Mouse (Mus musculus) urinary bladder, adult 2 months (tissue): Measurements from ENCODE around the gene Armh3. TPM values are rescaled to one million over a fixed set of nuclear protein-coding genes. Genes with fewer than 3 reads are reported as not detected.
"Not testable (repeated sequence)": the region's sequence is repeated elsewhere in the genome, so short reads cannot be mapped to it uniquely, and the experiment has no call there.

ENCODE experiments used
- DNase-seq: peaks from one replicate; pipeline ENCODE4 v3.0.0; 2022; ENCODE audit warnings: low spot score
- polyA plus RNA-seq: library from polyadenylated mRNA; depleted of rRNA; stranded (reverse); fragments of >200 nt; gene quantifications from 2 replicates; pipeline ENCODE4 v1.2.3, GENCODE M21; 2012

Gene Armh3
- polyA plus RNA-seq, 1 experiment, result 11.1 TPM

- DNase-seq, result no peak
Measured at GRCm38 (mm10) chr19:45826146-45826545, 172.1 kb downstream of the Armh3 start.

DNA sequence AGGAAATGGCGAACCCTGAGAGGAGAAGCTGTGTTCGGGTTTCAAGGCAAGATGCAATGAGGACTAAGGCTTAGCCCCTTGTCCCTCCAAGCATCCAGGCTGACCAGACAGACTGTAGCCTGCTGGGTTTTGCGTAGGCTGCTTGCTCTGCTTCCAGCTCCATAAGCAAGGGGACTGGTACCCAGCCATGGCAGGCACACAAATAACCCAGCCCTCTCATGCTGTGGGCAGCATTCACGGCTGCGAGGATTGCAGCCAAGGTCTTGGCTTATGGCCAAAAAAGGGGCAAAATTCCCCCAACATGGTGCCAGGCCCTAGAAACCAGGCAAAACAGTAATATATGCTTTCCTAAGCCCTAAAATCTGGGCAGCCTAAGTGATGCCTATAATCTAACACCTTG is 176.5 kb downstream of the Armh3 start:
- no peak for DNase-seq

DNA sequence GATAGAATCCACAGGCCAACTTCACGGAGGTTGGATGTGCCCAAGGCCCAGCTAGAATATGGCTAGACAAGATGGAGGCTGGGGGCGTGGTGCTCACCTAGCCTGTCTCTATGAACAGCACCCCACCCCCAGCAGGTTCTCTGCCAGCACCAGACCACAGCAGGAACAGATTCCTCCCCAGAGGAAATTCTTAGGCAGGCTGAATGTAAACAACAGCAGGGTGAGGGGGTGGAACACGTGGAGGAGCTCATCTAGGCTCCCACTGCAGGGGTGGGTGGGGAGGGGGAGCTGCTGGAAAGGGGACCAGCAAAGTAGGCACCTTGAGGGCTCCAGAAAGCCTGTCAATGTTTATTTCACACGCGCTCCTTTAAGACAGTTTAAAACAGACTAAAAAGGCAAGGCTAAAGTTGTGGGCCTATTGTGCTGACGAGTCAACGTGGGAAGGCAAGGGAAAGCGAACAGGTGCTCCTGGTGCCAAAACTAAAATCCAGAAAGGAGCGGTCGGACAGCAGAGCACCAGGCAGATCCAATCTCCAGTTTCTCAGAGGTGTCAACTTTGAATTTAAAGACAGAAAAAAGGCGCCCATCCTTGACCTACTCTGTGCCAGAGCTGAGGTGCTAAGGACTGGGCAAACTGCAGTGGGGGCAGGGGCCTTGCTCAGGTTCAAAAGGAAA is 180.3 kb downstream of the Armh3 start:
- no peak for DNase-seq

DNA sequence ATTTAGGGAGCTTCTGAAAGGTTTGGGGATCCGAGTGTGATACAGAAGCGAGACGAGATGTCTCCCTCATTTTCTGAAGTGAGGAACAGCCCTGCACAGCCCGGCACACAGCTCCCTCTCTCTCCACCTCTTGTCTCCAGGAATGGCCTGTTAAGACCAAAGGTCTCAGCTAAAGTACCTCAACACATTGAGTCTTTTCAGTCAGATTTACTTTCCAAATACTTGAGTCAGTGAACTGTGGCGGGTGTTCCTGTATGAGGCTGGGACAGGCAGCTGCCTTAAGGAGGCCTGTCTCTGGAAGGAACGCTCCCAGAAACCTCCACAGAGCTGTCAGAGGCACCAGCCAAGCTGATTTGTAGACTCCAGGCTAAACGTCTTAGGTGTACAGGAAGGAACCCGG is 181.6 kb downstream of the Armh3 start:
- DNase-seq, result no peak

DNA sequence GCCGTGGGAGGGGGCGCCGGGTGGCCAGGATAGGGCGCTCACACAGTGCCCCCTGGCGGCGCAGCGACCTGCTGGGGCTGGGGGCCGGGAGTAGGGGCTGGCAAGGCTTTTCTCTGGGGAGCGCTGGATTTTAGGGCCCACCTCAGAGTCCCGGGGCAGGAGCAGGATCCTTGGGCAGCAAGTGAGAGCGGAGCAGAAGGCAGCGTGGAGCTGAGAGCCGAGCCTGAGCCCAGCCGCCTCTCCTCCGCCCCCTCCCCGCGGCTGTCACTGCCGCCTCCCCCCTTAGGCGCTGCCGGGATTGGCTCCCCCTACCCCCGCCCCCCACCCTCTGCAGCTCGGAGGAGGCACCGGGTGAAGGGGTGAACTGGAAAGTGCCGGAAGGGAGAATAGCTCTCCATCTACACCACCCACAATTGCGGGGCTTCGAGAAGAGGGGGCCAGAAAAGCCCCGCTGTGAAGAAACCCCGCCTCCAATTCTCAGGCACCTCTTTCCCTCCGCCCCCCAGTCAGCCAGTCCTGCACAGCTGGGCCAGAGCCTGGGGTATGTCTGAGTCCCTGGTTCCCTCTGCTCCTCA is 182.4 kb downstream of the Armh3 start, which contains the start of gene Kcnip2:
Gene Kcnip2 (minus strand): TSS at position 231 of the 575 bp plus-strand sequence.
- no peak for DNase-seq

- no peak for DNase-seq
Measured at GRCm38 (mm10) chr19:45815170-45815569, 183.1 kb downstream of the Armh3 start.

- no peak for DNase-seq
Measured at GRCm38 (mm10) chr19:45813801-45814200, 184.5 kb downstream of the Armh3 start.

DNA sequence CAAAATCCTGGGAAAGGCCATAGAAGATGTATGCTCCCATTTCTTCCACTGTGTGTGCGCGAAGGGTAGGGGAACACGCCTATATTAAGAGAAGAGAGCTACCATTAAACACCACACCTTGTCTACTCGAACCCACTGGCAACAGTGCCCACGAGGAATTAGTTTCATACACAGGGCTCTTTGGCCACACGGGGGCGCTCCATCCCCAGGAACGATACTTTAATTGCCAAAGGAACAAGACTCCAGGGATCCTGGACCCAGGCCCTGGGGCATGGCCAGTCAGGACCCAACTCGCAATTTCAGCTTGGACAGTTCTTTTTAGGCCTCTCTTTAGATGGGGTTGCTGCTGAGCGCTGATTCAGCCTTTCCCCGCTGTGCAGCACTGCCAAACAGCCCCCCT is 185.0 kb downstream of the Armh3 start:
- peak; percentile 73 for DNase-seq

- no peak for DNase-seq
Measured at GRCm38 (mm10) chr19:45812673-45813252, 185.5 kb downstream of the Armh3 start.

- DNase-seq, result no peak
Measured at GRCm38 (mm10) chr19:45812115-45812514, 186.2 kb downstream of the Armh3 start.

DNA sequence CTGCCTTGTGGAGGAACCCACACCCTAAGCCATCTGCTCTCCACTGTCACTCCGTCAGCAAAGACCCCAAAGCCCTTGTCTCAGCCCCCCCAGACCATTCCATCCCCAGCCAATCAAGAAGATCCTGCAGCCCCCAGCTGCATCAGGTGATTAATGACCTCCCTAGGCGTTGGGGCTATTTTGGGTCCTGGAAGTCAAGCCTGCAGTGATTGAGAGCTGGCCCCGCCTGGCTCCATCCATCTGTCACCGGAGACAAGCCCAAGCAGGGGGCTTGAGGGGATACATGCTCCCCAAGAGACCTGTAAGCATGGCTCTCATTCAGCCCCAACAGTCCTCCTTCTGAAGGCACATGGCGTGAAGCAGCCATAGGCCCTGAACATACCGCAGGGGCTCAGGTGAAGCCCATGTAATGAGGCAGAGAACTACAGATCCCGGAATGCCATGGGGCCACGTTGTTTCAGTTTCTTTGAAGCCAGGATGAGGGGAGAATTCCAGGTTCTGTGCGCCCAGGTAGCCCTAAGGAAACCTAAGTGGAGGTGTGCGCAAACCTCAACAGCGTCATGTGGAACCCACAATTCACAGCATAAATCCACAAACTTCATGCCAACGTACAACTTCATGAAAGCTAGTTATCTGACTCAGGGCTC is 187.1 kb downstream of the Armh3 start:
- DNase-seq, result no peak

- DNase-seq, result no peak
Measured at GRCm38 (mm10) chr19:45807732-45808131, 190.6 kb downstream of the Armh3 start.

- DNase-seq, result not testable (repeated sequence)
Measured at GRCm38 (mm10) chr19:45805817-45806216, 192.5 kb downstream of the Armh3 start.

DNA sequence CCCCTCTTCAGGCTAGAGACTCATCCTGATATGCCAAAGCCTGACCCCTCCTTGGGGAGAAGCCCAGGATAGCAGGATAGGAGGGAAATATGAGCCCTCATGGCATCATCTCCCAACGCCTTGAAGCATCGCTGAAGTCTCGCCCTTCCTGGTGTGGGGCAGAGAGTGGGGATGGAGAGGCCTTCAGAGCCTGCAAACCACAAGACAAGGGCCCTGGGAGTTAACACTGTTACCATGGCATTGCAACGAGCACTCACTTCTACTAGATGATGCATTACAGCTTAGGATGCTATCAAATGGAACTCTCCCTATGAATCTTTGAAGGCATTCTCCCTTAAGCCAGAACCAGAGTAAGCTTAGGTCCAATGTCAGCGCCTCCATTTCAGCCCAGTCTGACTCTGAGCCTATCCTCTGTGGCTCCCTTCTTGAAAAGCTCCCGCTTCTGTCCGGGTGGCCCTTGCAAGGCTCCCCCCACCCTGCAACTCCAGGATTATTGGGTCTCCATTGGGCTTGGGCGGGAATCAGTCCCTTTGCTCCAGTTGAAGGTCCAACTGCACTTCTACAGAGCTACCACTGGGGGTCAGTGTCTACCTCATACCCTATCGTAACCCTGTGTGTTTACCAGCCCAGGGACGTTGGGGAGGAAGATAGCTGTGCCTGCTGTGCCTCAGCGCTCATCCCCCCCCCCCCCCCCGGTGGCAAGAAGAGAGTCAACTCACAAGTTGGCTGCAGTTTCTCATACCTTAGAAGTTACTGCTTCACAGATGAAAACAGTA is 193.5 kb downstream of the Armh3 start:
- DNase-seq, result no peak

GRCm38 (mm10) chr19:45803408-45803807 is 194.9 kb downstream of the Armh3 start:
- no peak for DNase-seq

DNA sequence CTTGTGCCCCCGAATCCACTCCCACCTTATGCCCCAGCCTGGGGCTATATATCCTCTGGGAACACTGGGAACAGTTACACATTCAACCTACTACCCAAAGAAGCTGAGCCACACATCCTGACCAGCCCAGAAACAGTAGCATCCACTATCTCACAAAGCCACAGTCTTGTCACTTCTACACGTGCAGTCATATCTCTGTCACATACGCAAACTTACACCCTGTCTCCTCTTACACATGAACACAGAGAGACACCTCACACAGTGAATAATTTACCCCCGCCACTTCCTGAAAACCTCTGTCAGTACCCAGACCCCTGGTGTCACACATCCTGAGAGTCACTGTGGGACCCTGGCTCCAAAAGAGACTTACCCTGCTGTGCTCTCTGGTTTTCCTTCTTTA is 195.6 kb downstream of the Armh3 start:
- no peak for DNase-seq

GRCm38 (mm10) chr19:45796879-45797278 is 201.4 kb downstream of the Armh3 start:
- DNase-seq, result no peak

DNA sequence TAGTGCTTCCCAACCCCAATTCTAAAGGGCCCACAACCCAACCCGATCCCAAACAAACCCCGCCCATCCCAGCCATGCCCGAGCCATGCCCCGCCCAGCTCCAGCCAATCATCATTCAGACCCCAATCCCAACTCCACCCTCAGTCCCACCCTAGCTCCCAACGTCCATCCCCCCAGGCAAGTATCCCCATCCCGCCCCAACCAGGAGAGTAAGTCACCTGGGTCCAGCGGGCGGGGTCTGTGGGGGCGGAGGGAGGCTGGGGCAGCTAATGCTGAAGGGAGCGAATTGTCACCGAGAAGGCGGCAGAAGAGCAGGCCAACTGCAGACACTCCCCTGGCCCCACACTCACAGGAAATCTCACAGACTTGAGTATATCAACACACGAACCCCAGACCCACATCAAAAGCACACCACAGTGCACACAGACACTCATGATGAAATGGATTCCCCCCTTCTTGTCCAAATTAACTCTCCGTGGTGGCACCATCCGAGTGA is 202.2 kb downstream of the Armh3 start:
- DNase-seq, result no peak

DNA sequence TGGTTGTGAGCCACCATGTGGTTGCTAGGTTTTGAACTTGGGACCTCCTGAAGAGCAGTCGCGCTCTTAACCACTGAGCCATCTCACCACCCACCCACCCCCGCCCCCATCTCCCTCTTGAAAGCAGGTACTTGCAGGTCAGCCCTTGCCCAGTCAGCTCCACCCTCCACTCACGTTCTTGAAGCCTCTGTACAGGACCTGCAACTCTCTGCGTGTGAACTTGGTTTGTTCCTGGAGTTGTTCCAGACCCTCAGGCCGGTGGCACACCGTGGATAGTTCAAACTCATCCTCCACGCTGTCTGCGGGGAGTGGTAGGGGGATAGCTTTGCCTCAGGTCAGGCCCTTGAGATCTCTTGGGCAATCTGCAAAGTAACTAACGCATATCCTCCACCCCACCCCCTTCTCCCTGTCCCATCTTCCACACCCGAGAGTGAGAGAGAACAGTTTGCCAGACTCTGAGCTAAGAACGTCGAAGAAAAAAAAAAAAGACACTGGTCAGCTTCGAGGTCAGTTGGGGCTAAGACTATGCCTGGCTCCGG is 202.8 kb downstream of the Armh3 start:
- no peak for DNase-seq

- DNase-seq, result no peak
Measured at GRCm38 (mm10) chr19:45794718-45795117, 203.6 kb downstream of the Armh3 start.

DNA sequence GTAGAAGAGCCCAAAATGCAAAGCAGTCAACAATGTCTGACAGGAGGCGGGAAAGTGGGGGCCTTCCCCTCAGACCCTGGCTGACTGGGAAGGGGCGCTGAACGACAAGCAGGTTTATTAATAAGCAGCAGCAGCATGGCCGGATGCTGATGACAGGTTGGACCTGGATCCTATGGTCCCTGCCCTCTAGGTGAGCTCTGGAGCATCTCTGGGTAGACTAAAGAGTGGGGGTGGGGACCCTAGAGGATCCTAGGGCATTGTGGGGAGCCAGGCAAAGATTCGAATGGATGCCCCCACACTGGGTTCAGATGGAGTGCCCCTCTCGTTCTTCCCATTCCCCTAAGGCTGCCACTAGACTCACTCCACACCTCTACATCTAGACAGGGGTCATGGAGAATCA is 205.9 kb downstream of the Armh3 start:
- no peak for DNase-seq
